Mouse (Mus musculus) macrophage (primary cell): ENCODE measurements around the gene Pi4k2a. TPM values are rescaled to one million over a fixed set of nuclear protein-coding genes. Genes with fewer than 3 reads are reported as not detected.

Experiments used
- H3K27ac ChIP-seq: fragments of 350-480 bp; formaldehyde crosslinking; 2 replicates; pipeline ENCODE4 v1.9.0; 2021
- H3K36me3 ChIP-seq: fragments of 350-480 bp; formaldehyde crosslinking; 2 replicates; pipeline ENCODE4 v1.9.0; 2021; ENCODE audit errors: inconsistent target
- H3K4me3 ChIP-seq: fragments of 350-480 bp; formaldehyde crosslinking; 2 replicates; pipeline ENCODE4 v1.9.0; 2021; ENCODE audit errors: inconsistent target
- H3K79me2 ChIP-seq: fragments of 350-480 bp; formaldehyde crosslinking; 2 replicates; pipeline ENCODE4 v1.9.0; 2021; ENCODE audit errors: inconsistent target
- WGBS: methylation state at CpG from one replicate; pipeline ENCODE4 v1.1.7; 2026; ENCODE audit warnings: inconsistent platforms; ENCODE audit not compliant: missing documents; 5-methylcytosine and 5-hydroxymethylcytosine counted together
- polyA plus RNA-seq: library from polyadenylated mRNA; stranded (reverse); fragments of 250-400 nt; gene quantifications from 3 replicates; pipeline ENCODE4 v1.2.4, GENCODE M21; 2018; ENCODE audit warnings: inconsistent platforms

Gene Pi4k2a
- polyA plus RNA-seq, 1 experiment from 2014 or later, result 62.5 TPM

- Histone ChIP-seq H3K27ac (no peak overlapping the region), H3K79me2 (no peaks in the 10 kb centered on the region), H3K4me3 (no peak overlapping the region), H3K36me3 (no peaks in the 10 kb centered on the region)
Observed at GRCm38 (mm10) chr19:42135070-42135469, 44.8 kb downstream of the Pi4k2a start.

GRCm38 (mm10) chr19:42136126-42136525, 45.9 kb downstream of the Pi4k2a start:
- H3K27ac ChIP-seq, result no peak overlapping the region
- WGBS, result 82% methylated on average over 5 of the region's 5 CpGs
- H3K79me2 ChIP-seq, result no peaks in the 10 kb centered on the region
- no peaks in the 10 kb centered on the region for H3K36me3 ChIP-seq
- no peak overlapping the region for H3K4me3 ChIP-seq

GRCm38 (mm10) chr19:42137167-42137672, 47.0 kb downstream of the Pi4k2a start:
- H3K4me3 ChIP-seq, result no peak overlapping the region
- WGBS, result 96% methylated on average over 4 of the region's 4 CpGs
- no peaks in the 10 kb centered on the region for H3K36me3 ChIP-seq
- no peaks in the 10 kb centered on the region for H3K79me2 ChIP-seq
- H3K27ac ChIP-seq, result no peak overlapping the region

- H3K36me3 ChIP-seq, result no peaks in the 10 kb centered on the region
- H3K79me2 ChIP-seq, result no peaks in the 10 kb centered on the region
- no peak overlapping the region for H3K27ac ChIP-seq
- no peak overlapping the region for H3K4me3 ChIP-seq
- WGBS, result 89% methylated on average over 15 of the region's 15 CpGs
Observed at GRCm38 (mm10) chr19:42138517-42139285, 48.4 kb downstream of the Pi4k2a start.

- Histone ChIP-seq H3K79me2 (no peaks in the 10 kb centered on the region), H3K36me3 (no peaks in the 10 kb centered on the region), H3K4me3 (no peak overlapping the region), H3K27ac (no peak overlapping the region)
- WGBS, result 77% methylated on average over 5 of the region's 5 CpGs
Observed at GRCm38 (mm10) chr19:42139724-42140517, 49.7 kb downstream of the Pi4k2a start.

- Histone ChIP-seq H3K36me3 (no peaks in the 10 kb centered on the region), H3K79me2 (no peaks in the 10 kb centered on the region), H3K4me3 (no peak overlapping the region), H3K27ac (no peak overlapping the region)
- 97% methylated on average over 3 of the region's 3 CpGs for WGBS
Observed at GRCm38 (mm10) chr19:42141998-42142397, 51.7 kb downstream of the Pi4k2a start.

GRCm38 (mm10) chr19:42142757-42143156, 52.5 kb downstream of the Pi4k2a start:
- H3K79me2 ChIP-seq, result no peaks in the 10 kb centered on the region
- WGBS, result 72% methylated on average over 2 of the region's 2 CpGs

GRCm38 (mm10) chr19:42144067-42144466, 53.8 kb downstream of the Pi4k2a start:
- Histone ChIP-seq H3K27ac (no peak overlapping the region), H3K4me3 (no peak overlapping the region), H3K79me2 (peaks cover 6% of the 10 kb centered on the region; the same call in 1 of the 2 replicates), H3K36me3 (no peaks in the 10 kb centered on the region)
- WGBS, result 50% methylated on average over 6 of the region's 6 CpGs

More at GRCm38 (mm10) chr19:42142757-42143156, 52.5 kb downstream of the Pi4k2a start:
- Histone ChIP-seq H3K27ac (no peak overlapping the region), H3K36me3 (no peaks in the 10 kb centered on the region), H3K4me3 (no peak overlapping the region)

- no peak overlapping the region for H3K27ac ChIP-seq
- no peak overlapping the region for H3K4me3 ChIP-seq
- H3K36me3 ChIP-seq, result no peaks in the 10 kb centered on the region
- H3K79me2 ChIP-seq, result peaks cover 6% of the 10 kb centered on the region; the same call in 1 of the 2 replicates
- WGBS, result 37% methylated on average over 8 of the region's 8 CpGs
Observed at GRCm38 (mm10) chr19:42144541-42145167, 54.4 kb downstream of the Pi4k2a start.

GRCm38 (mm10) chr19:42145210-42145609, 54.9 kb downstream of the Pi4k2a start:
- H3K27ac ChIP-seq, result no peak overlapping the region
- WGBS, result 58% methylated on average over 4 of the region's 4 CpGs
- H3K36me3 ChIP-seq, result no peaks in the 10 kb centered on the region
- no peak overlapping the region for H3K4me3 ChIP-seq
- peaks cover 6% of the 10 kb centered on the region; the same call in 1 of the 2 replicates for H3K79me2 ChIP-seq

- Histone ChIP-seq H3K36me3 (no peaks in the 10 kb centered on the region), H3K4me3 (no peak overlapping the region), H3K27ac (no peak overlapping the region), H3K79me2 (peaks cover 6% of the 10 kb centered on the region; the same call in 1 of the 2 replicates)
- WGBS, result 97% methylated on average over 2 of the region's 2 CpGs
Observed at GRCm38 (mm10) chr19:42145731-42146130, 55.5 kb downstream of the Pi4k2a start.

- WGBS, result 92% methylated on average over 9 of the region's 9 CpGs
- no peak overlapping the region for H3K4me3 ChIP-seq
- no peaks in the 10 kb centered on the region for H3K36me3 ChIP-seq
- H3K27ac ChIP-seq, result peak overlapping the region; percentile 27
- peaks cover 6% of the 10 kb centered on the region; the same call in 1 of the 2 replicates for H3K79me2 ChIP-seq
Observed at GRCm38 (mm10) chr19:42146276-42147010, 56.2 kb downstream of the Pi4k2a start.

GRCm38 (mm10) chr19:42147170-42147768, 57.0 kb downstream of the Pi4k2a start, which contains the start of gene Marveld1:
Marveld1 (plus strand) TSS chr19:42147400.
- Histone ChIP-seq H3K27ac (peak within 1 kb of the TSS; percentile 27), H3K79me2 (peaks cover 6% of the 10 kb centered on the region; the same call in 1 of the 2 replicates), H3K36me3 (no peaks in the 10 kb centered on the region), H3K4me3 (peak within 1 kb of the TSS; percentile 38)
- 3% methylated on average over 57 of the region's 57 CpGs for WGBS
